Mouse (Mus musculus) neutrophil, adult 59 days (primary cell): ENCODE measurements around the gene Btg1. TPM values are rescaled to one million over a fixed set of nuclear protein-coding genes. Genes with fewer than 3 reads are reported as not detected.

Source experiments
- total RNA-seq, 2 experiments: library from RNA; stranded (reverse); gene quantifications; 1 replicate in 1 of 2; 2 replicates in 1 of 2; pipeline ENCODE4 v1.2.4; 2023

Btg1 gene
- total RNA-seq = 100 to 1,000 TPM; 751 to 772 TPM

GRCm38 (mm10) chr10:96616709-96617116, at the start of gene Btg1:
TSS of gene Btg1 (plus strand) at chr10:96617006.

